ENCODE assay signal across 11 mouse cellular contexts in the genomic region with DNA sequence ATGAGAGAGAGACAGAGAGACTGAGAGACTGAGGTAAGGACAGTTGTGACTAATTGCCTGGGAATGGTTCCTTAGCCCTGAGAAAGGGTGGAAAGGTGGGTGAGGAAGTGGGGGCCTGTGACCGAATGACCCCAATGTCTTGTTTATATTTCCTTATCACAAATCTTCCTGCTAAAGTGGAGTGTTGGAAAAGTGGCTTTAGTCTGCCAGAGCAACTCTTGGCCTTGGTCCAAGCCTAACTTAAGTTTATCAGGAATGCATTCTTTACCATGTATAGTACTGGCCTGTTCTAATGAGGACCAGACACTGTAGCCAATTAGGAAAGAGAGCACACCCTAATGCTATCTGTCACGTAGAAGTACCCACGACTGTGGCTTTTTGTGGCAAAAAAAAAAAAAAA.
DNase-seq lines count a peak whose midpoint lies in the region; ATAC-seq and TF ChIP-seq lines count a peak whose summit lies in the region.
"Had no signal": no experiment of that assay in that cellular context is flagged by ENCODE, and none has a peak within 500 bp of the region (broad histone marks: within the 10 kb centered on the region; RNA-seq: fewer than 3 reads in every experiment).

No protein-coding gene starts in this region.

- no peaks in the 10 kb centered on the region for H3K36me3 ChIP-seq in limb, embryonic 13.5 days
- no peaks in the 10 kb centered on the region for H3K36me3 ChIP-seq in limb, embryonic 10.5 days
- no peaks in the 10 kb centered on the region for H3K36me3 ChIP-seq in heart, embryonic 12.5 days
- no peaks in the 10 kb centered on the region for H3K36me3 ChIP-seq in liver, embryonic 16.5 days (ENCODE audit: control insufficient read depth, insufficient read depth)
- H3K36me3 ChIP-seq in stomach, postnatal 0 days (ENCODE audit: control insufficient read depth, insufficient read depth, low read length) = no peaks in the 10 kb centered on the region
- H3K36me3 ChIP-seq in midbrain, embryonic 13.5 days = no peaks in the 10 kb centered on the region
- H3K36me3 ChIP-seq: hindbrain, embryonic 13.5 days had no signal

- H3K9me3 ChIP-seq in limb, embryonic 13.5 days = no peaks in the 10 kb centered on the region
- no peaks in the 10 kb centered on the region for H3K9me3 ChIP-seq in limb, embryonic 10.5 days (replicated peaks)
- H3K9me3 ChIP-seq in heart, embryonic 12.5 days (replicated peaks) = no peaks in the 10 kb centered on the region; the same call in 1 of the 2 replicates
- H3K9me3 ChIP-seq in liver, embryonic 16.5 days (replicated peaks; ENCODE audit: control insufficient read depth, low read length) = no peaks in the 10 kb centered on the region
- H3K9me3 ChIP-seq in stomach, postnatal 0 days (ENCODE audit: control insufficient read depth, low read length) = no peaks in the 10 kb centered on the region
- H3K9me3 ChIP-seq in midbrain, embryonic 13.5 days = no peaks in the 10 kb centered on the region
- H3K9me3 ChIP-seq: hindbrain, embryonic 13.5 days had no signal

- H3K27me3 ChIP-seq in limb, embryonic 13.5 days = no peaks in the 10 kb centered on the region
- H3K27me3 ChIP-seq in limb, embryonic 10.5 days (ENCODE audit: low read depth, poor library complexity, severe bottlenecking) = no peaks in the 10 kb centered on the region
- no peaks in the 10 kb centered on the region for H3K27me3 ChIP-seq in heart, embryonic 12.5 days (replicated peaks)
- no peaks in the 10 kb centered on the region for H3K27me3 ChIP-seq in liver, embryonic 16.5 days (ENCODE audit: control insufficient read depth, insufficient read depth, low read depth, low read length)
- H3K27me3 ChIP-seq in stomach, postnatal 0 days (ENCODE audit: control insufficient read depth, insufficient read depth, low read length) = no peaks in the 10 kb centered on the region
- no peaks in the 10 kb centered on the region for H3K27me3 ChIP-seq in midbrain, embryonic 13.5 days
- H3K27me3 ChIP-seq: hindbrain, embryonic 13.5 days had no signal

- peaks cover 3% of the 10 kb centered on the region for H3K4me1 ChIP-seq in limb, embryonic 13.5 days
- peaks cover 13% of the 10 kb centered on the region for H3K4me1 ChIP-seq in limb, embryonic 10.5 days
- peaks cover 18% of the 10 kb centered on the region for H3K4me1 ChIP-seq in heart, embryonic 12.5 days (replicated peaks)
- no peaks in the 10 kb centered on the region for H3K4me1 ChIP-seq in liver, embryonic 16.5 days (ENCODE audit: control insufficient read depth, low read depth, low read length)
- peaks cover 2% of the 10 kb centered on the region; the same call in 1 of the 2 replicates for H3K4me1 ChIP-seq in stomach, postnatal 0 days (replicated peaks; ENCODE audit: control insufficient read depth, insufficient read depth)
- no peaks in the 10 kb centered on the region for H3K4me1 ChIP-seq in midbrain, embryonic 13.5 days (replicated peaks)
- H3K4me1 ChIP-seq: hindbrain, embryonic 13.5 days had no signal

- no peak overlapping the region for H3K27ac ChIP-seq in limb, embryonic 13.5 days
- no peak overlapping the region for H3K27ac ChIP-seq in limb, embryonic 10.5 days
- H3K27ac ChIP-seq in heart, embryonic 12.5 days (ENCODE audit: poor library complexity, severe bottlenecking) = peak overlapping the region; percentile 82
- no peak overlapping the region for H3K27ac ChIP-seq in liver, embryonic 16.5 days (ENCODE audit: low read length)
- H3K27ac ChIP-seq in stomach, postnatal 0 days (replicated peaks) = no peak overlapping the region
- H3K27ac ChIP-seq in midbrain, embryonic 13.5 days = no peak overlapping the region
- H3K27ac ChIP-seq: hindbrain, embryonic 13.5 days had no signal

- no peak overlapping the region for H3K4me3 ChIP-seq in limb, embryonic 13.5 days
- no peak overlapping the region for H3K4me3 ChIP-seq in limb, embryonic 10.5 days
- H3K4me3 ChIP-seq in heart, embryonic 12.5 days = no peak overlapping the region
- H3K4me3 ChIP-seq in liver, embryonic 16.5 days (ENCODE audit: low read depth, low read length) = no peak overlapping the region
- no peak overlapping the region for H3K4me3 ChIP-seq in stomach, postnatal 0 days (ENCODE audit: low read depth, low read length)
- H3K4me3 ChIP-seq in midbrain, embryonic 13.5 days (replicated peaks) = no peak overlapping the region
- H3K4me3 ChIP-seq: hindbrain, embryonic 13.5 days had no signal

- no peak overlapping the region for H3K9ac ChIP-seq in limb, embryonic 13.5 days
- no peak overlapping the region for H3K9ac ChIP-seq in heart, embryonic 12.5 days
- no peak overlapping the region for H3K9ac ChIP-seq in liver, embryonic 16.5 days (ENCODE audit: low read depth, low read length)
- H3K9ac ChIP-seq in stomach, postnatal 0 days (ENCODE audit: low read length) = no peak overlapping the region
- no peak overlapping the region for H3K9ac ChIP-seq in midbrain, embryonic 13.5 days (replicated peaks)
- H3K9ac ChIP-seq: hindbrain, embryonic 13.5 days had no signal

- TF ChIP-seq EP300 in stomach, postnatal 0 days (optimal IDR thresholded peaks at IDR 0.05) = no peak

- ATAC-seq in limb, embryonic 13.5 days (ENCODE audit: low FRiP score, low read depth) = peak; percentile 66; the same call in 1 of the 2 replicates
- peak; percentile 94 for ATAC-seq in heart, embryonic 12.5 days (ENCODE audit: insufficient number of reproducible peaks, low FRiP score)
- ATAC-seq in liver, embryonic 16.5 days (ENCODE audit: low read depth) = peak; percentile 49
- ATAC-seq in stomach, postnatal 0 days (ENCODE audit: low FRiP score, low TSS enrichment) = 0 out of 2 replicates have a peak, but pooled peaks have one; percentile 30
- ATAC-seq in midbrain, embryonic 13.5 days = no peak
- ATAC-seq: activated CD4-positive, CD25-positive, alpha-beta regulatory T cell, adult 4 months had no signal

- DNase-seq in limb, embryonic 10.5 days (ENCODE audit: low spot score) = no peak
- no peak for DNase-seq in stomach, postnatal 0 days (ENCODE audit: low spot score)
- no peak for DNase-seq in natural killer cell, adult 2 months (ENCODE audit: low spot score in 2 of 2)
- no peak for DNase-seq in right cerebral cortex, postnatal 14 days
- DNase-seq: thymus, postnatal 25 days had no signal

- 2% methylated on average over 3 of the region's 3 CpGs for WGBS in limb, embryonic 13.5 days
- WGBS in limb, embryonic 10.5 days = 4% methylated on average over 3 of the region's 3 CpGs
- WGBS in heart, embryonic 12.5 days = 4% methylated on average over 3 of the region's 3 CpGs
- WGBS in liver, embryonic 16.5 days (ENCODE audit: insufficient replicate concordance) = 5% methylated on average over 3 of the region's 3 CpGs
- 2% methylated on average over 3 of the region's 3 CpGs for WGBS in stomach, postnatal 0 days
- 42% methylated on average over 3 of the region's 3 CpGs for WGBS in midbrain, embryonic 13.5 days

- no peak for TF ChIP-seq CTCF in stomach, postnatal 0 days (IDR thresholded peaks at IDR 0.05; ENCODE audit: low read depth)

- H3K4me2 ChIP-seq in limb, embryonic 13.5 days (replicated peaks) = no peak overlapping the region
- H3K4me2 ChIP-seq in heart, embryonic 12.5 days = peak overlapping the region; percentile 29; the same call in 1 of the 2 replicates
- H3K4me2 ChIP-seq in liver, embryonic 16.5 days (ENCODE audit: low read depth, low read length) = no peak overlapping the region
- no peak overlapping the region for H3K4me2 ChIP-seq in stomach, postnatal 0 days (replicated peaks; ENCODE audit: low read depth)
- H3K4me2 ChIP-seq in midbrain, embryonic 13.5 days (replicated peaks) = no peak overlapping the region
- H3K4me2 ChIP-seq: hindbrain, embryonic 13.5 days had no signal
